Mouse (Mus musculus) neural tube, embryonic 15.5 days (tissue): Measurements from ENCODE around the gene Hist1h4m. TPM values are rescaled to one million over a fixed set of nuclear protein-coding genes. Genes with fewer than 3 reads are reported as not detected.
"Not testable (repeated sequence)": the region's sequence is repeated elsewhere in the genome, so short reads cannot be mapped to it uniquely, and the experiment has no call there.

Experiments used
- ATAC-seq: fragments of 200-750 bp; cut with Nextera tagmentation; 2 replicates; pipeline ENCODE4 v1.8.0; 2017; ENCODE audit warnings: mild to moderate bottlenecking, moderate TSS enrichment, moderate library complexity; ENCODE audit not compliant: low FRiP score
- H3K27ac ChIP-seq: fragments of 300-500 bp; sonication (generic); replicated peaks from 2 replicates; pipeline ENCODE4 v1.5.1; 2015; ENCODE audit warnings: mild to moderate bottlenecking, inconsistent platforms
- H3K27me3 ChIP-seq: fragments of 300-500 bp; sonication (generic); replicated peaks from 2 replicates; pipeline ENCODE4 v1.6.1; 2015; ENCODE audit warnings: inconsistent platforms
- H3K36me3 ChIP-seq: fragments of 300-500 bp; sonication (generic); 2 replicates; pipeline ENCODE4 v1.6.1; 2015; ENCODE audit warnings: inconsistent platforms
- H3K4me1 ChIP-seq: fragments of 300-500 bp; sonication (generic); 2 replicates; pipeline ENCODE4 v1.6.1; 2015; ENCODE audit warnings: inconsistent platforms
- H3K4me2 ChIP-seq: fragments of 300-500 bp; sonication (generic); 2 replicates; pipeline ENCODE4 v1.6.1; 2015; ENCODE audit warnings: inconsistent platforms, mild to moderate bottlenecking, moderate library complexity
- H3K4me3 ChIP-seq: fragments of 300-500 bp; sonication (generic); replicated peaks from 2 replicates; pipeline ENCODE4 v1.5.1; 2015; ENCODE audit warnings: mild to moderate bottlenecking, inconsistent platforms
- H3K9ac ChIP-seq: fragments of 300-500 bp; sonication (generic); replicated peaks from 2 replicates; pipeline ENCODE4 v1.6.1; 2015; ENCODE audit warnings: mild to moderate bottlenecking, inconsistent platforms
- H3K9me3 ChIP-seq: fragments of 300-500 bp; sonication (generic); replicated peaks from 2 replicates; pipeline ENCODE4 v1.6.1; 2016; ENCODE audit warnings: inconsistent platforms
- WGBS: fragments of 180-500 bp; shearing (Covaris S2); methylation state at CpG from one replicate; pipeline ENCODE4 v1.1.7; 2015; ENCODE audit warnings: mixed read lengths; 5-methylcytosine and 5-hydroxymethylcytosine counted together
- polyA plus RNA-seq: library from polyadenylated mRNA; unstranded; fragments of >200 nt; fragmentation: Nextera tagmentation; extraction: Ambion mirVana; gene quantifications from 2 replicates; pipeline ENCODE4 v1.2.1, GENCODE M21; 2015

The Hist1h4m gene
- polyA plus RNA-seq, 1 experiment from 2014 or later: not detected

DNA sequence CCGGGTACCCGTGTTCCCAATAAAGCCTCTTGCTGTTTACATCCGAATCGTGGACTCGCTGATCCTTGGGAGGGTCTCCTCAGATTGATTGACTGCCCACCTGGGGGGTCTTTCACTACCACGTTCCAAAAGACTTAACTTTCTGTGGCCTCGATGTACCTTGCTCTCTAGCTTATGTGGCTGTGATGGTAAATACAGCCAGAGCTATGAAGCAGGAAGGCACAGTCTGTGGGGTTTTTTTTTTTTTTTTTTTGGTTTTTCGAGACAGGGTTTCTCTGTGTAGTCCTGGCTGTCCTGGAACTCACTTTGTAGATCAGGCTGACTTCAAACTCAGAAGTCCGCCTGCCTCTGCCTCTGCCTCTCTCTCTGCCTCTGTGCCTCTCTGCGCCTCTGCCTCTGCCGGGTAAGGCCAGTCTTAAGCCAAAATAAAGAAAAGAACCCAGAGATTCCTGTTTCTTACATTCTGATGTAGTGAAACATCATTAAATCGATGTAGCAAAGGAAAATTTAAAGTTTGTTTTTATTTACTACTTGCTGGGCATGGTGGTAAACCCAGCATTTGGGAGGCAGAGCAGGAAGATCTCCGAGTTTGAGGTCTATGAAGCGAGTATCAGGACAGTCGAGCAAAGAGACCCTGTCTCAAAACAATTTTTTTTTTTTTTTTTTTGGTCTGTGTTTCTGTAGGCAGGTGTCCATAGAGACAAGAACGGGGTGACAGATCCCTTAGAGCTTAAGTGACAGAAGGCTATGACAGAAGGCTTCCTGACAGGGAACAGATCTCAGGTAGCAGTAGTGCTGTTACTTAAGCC is 8.7 kb downstream of the Hist1h4m start:
- H3K4me3 ChIP-seq, H3K36me3 ChIP-seq, H3K4me2 ChIP-seq, H3K27ac ChIP-seq, H3K27me3 ChIP-seq, H3K9ac ChIP-seq, ATAC-seq, H3K9me3 ChIP-seq, H3K4me1 ChIP-seq: not testable (repeated sequence)
- 79% methylated on average over 7 of the region's 16 CpGs for WGBS

DNA sequence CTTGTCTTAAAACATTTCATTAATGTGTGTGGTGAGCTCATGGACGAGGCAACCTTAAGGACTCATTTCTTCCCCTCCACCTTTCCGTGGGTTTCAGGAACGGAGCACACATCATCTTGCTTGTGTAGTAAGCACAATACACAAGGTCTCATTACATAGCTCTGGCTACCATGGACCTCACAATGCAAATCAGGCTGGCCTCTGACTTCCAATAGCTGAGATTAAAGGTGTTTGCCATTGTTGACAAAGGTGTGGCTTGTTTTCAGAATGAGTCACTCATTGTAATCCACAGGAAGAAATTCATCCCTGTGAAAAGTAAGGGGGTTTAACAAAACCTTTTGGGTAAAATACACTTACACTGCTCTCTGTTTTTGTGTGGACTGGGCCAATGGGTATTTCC is 17.0 kb downstream of the Hist1h4m start:
- no peak for ATAC-seq
- Histone ChIP-seq H3K4me3 (no peak overlapping the region), H3K27ac (no peak overlapping the region), H3K4me1 (no peaks in the 10 kb centered on the region), H3K36me3 (no peaks in the 10 kb centered on the region), H3K4me2 (no peak overlapping the region), H3K27me3 (no peaks in the 10 kb centered on the region), H3K9ac (no peak overlapping the region), H3K9me3 (no peaks in the 10 kb centered on the region)
- WGBS: 84% methylated on average over 3 of the region's 3 CpGs

DNA sequence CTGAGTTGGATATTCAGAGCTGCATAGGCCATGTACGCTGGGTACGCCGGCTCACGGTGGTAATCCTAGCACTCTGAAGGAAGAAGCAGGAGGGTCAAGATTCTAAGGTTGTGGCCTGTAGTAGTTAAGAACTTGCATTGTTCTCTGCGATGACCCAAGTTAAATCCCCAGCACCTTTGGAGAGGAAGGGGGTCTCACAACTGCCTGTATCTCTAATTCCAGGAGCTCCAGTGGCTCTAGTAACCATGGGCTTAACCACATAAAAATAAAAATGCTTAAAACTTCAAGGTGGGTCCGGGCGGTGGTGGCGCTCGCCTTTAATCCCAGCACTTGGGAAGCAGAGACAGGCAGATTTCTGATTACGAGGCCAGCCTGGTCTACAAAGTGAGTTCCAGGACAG is 18.8 kb downstream of the Hist1h4m start:
- no peak for ATAC-seq
- H3K4me3 ChIP-seq: no peak overlapping the region
- WGBS: 88% methylated on average over 10 of the region's 10 CpGs
- H3K9ac ChIP-seq: no peak overlapping the region
- H3K36me3 ChIP-seq: no peaks in the 10 kb centered on the region
- H3K27ac ChIP-seq: no peak overlapping the region
- H3K4me1 ChIP-seq: no peaks in the 10 kb centered on the region
- H3K27me3 ChIP-seq: no peaks in the 10 kb centered on the region
- H3K4me2 ChIP-seq: no peak overlapping the region
- no peaks in the 10 kb centered on the region for H3K9me3 ChIP-seq

DNA sequence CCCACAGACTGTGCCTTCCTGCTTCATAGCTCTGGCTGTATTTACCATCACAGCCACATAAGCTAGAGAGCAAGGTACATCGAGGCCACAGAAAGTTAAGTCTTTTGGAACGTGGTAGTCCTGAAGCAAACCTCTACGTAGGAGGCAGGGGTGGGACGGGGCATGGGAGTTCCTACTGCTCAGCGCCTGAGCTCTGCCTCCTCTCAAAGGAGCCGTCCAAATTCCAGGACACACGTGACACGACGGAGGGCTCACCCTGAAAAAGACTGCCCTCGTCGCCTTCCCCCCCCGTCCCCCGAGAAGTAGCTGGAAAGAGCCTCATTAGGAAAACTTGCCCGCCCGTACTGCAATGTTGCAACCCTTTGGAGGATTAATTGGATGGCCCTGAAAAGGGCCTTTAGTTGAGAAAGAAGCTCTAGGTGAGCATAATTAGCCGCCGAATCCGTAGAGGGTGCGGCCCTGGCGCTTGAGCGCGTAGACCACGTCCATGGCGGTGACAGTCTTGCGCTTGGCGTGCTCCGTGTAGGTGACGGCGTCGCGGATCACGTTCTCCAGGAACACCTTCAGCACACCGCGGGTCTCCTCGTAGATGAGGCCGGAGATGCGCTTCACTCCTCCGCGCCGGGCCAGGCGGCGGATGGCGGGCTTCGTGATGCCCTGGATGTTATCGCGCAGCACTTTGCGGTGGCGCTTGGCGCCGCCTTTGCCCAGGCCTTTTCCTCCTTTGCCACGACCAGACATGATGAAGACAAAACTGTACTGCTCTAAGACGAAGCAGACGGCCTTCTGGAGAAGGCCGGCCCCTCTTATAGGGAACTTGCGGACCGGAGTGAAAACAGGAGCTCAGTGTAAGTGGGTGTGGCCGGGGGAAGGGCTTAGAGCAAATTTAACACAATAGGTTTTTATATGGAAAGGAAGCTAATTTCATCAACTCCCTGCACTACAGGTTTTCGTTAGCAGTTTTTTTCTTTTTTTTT is 20.2 kb downstream of the Hist1h4m start, which contains the start of gene Hist1h4n:
Hist1h4n (minus strand) TSS at position 779 of the 977 bp plus-strand sequence.
- H3K36me3 ChIP-seq, H3K27ac ChIP-seq, H3K9ac ChIP-seq, H3K9me3 ChIP-seq, H3K27me3 ChIP-seq, H3K4me1 ChIP-seq: not testable (repeated sequence)
- Histone ChIP-seq H3K4me2 (peak within 1 kb of the TSS; percentile 48), H3K4me3 (peak within 1 kb of the TSS; percentile 25; the same call in 1 of the 2 replicates)
- peak; percentile 89 for ATAC-seq
- 0% methylated on average over 26 of the region's 58 CpGs for WGBS

DNA sequence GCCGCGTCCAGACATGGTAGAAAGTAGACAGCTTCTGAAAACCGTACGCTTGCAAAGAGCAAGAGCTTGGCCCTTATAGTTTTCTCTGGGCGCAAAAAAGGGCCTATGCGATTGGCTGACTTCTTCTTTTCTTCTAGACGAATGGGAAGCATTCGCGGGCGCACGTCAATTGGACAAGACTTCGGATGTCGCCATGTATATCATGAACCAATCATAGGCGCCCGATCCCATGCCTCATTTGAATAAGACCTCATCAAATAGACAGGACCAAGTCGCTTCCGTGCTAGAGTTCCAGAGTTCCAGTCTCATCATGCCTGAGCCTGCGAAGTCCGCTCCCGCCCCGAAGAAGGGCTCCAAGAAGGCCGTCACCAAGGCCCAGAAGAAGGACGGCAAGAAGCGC is 21.9 kb downstream of the Hist1h4m start, which contains the start of the genes Hist1h2ap and Hist1h2br:
Hist1h2ap (minus strand) TSS at position 47 of the 400 bp plus-strand sequence.
Hist1h2br (plus strand) TSS at position 283 of the 400 bp plus-strand sequence.
- not testable (repeated sequence) for H3K36me3 ChIP-seq, H3K27me3 ChIP-seq, H3K4me2 ChIP-seq, H3K27ac ChIP-seq, H3K9me3 ChIP-seq, H3K4me3 ChIP-seq, H3K9ac ChIP-seq, H3K4me1 ChIP-seq
- ATAC-seq: peak; percentile 97
- WGBS: no CpG with 5 or more reads among the region's 24 CpGs

DNA sequence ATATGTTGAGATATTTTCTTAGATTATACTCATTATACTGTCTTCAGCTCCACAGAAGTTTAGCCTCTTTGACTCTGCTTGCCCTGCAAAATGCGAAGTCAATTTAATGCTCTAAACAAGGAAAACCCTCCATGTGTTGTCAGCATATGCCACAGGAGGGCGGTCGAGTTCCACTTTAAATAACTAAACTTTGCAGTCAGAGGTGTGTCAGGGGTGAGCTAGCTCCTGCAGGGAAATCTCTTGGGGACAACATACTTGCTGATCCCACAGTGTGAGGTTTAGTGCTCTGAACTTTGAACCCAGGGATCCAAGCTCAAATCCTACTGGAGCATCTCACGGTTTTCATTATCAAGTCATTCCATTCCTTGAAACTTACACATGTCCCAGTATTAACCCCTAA is 29.0 kb downstream of the Hist1h4m start:
- not testable (repeated sequence) for H3K27me3 ChIP-seq, H3K9ac ChIP-seq, H3K4me1 ChIP-seq, H3K9me3 ChIP-seq, H3K4me2 ChIP-seq, H3K27ac ChIP-seq, H3K4me3 ChIP-seq, H3K36me3 ChIP-seq
- no CpG with 5 or more reads among the region's 4 CpGs for WGBS
- peak; percentile 70; the same call in 1 of the 2 replicates for ATAC-seq

GRCm38 (mm10) chr13:21846356-21846755 is 34.8 kb downstream of the Hist1h4m start:
- H3K4me1 ChIP-seq, H3K9me3 ChIP-seq, H3K4me2 ChIP-seq, H3K9ac ChIP-seq, ATAC-seq, H3K4me3 ChIP-seq, H3K27me3 ChIP-seq, H3K27ac ChIP-seq, H3K36me3 ChIP-seq: not testable (repeated sequence)

DNA sequence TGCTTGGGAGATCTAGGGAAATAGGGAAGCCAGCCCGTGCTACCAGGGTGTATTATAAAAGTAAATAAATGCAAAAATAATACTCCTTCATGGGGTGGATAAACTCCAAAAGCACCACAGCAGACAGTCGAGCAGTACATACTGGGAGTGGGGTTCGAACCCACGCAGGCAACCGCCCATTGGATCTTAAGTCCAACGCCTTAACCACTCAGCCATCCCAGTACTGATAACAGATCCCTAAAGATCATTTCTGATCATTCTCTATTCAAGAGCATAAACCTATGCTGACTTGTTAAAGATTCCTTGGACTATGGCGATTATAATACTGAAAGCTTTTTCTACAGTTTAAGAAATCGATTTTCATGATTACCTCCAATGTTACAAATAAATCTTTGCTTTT is 36.3 kb downstream of the Hist1h4m start:
- Histone ChIP-seq H3K27me3 (no peaks in the 10 kb centered on the region), H3K9ac (no peak overlapping the region), H3K4me3 (no peak overlapping the region), H3K36me3 (no peaks in the 10 kb centered on the region), H3K9me3 (no peaks in the 10 kb centered on the region), H3K27ac (no peak overlapping the region), H3K4me2 (no peak overlapping the region), H3K4me1 (no peaks in the 10 kb centered on the region)
- no peak for ATAC-seq
- 21% methylated on average over 8 of the region's 8 CpGs for WGBS

GRCm38 (mm10) chr13:21850696-21851095 is 39.1 kb downstream of the Hist1h4m start:
- not testable (repeated sequence) for H3K4me3 ChIP-seq, H3K9me3 ChIP-seq, H3K4me2 ChIP-seq, H3K27ac ChIP-seq, H3K36me3 ChIP-seq, H3K27me3 ChIP-seq, H3K9ac ChIP-seq, H3K4me1 ChIP-seq, ATAC-seq
- WGBS: 32% methylated on average over 1 of the region's 1 CpGs

DNA sequence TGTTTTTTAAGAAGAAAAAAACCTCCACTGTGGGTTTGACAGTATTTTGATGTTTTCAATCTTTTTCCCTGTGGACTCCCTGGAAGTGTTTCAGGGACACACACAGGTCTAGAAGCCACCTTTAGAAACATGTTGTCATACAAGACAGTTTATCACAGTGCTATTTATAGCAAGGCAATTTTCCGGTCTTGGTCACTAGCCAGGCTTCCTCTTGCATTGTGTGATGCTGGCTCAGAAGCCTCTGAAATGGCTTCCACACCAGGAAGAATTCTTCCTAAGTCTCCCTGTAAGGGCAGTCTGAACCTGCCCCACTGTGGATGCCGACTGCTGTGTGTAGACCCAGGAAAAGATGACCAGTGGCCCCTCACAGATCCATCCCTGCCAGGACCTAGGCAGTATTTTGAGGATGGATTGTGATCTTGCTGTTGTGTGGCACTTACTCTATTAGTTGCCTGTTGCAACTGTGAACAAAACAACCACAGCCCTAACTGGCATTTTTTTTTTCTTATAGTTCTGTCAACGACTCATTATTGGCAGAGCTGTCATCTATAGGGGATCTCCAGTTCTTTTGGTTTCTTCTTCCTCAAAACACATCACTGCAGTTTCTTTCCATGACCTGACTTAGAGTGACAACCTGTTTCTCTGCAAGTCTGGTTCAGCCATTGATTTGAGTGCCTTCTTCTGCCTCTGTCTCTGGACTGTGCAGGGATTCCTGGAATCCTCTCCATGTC is 40.8 kb downstream of the Hist1h4m start:
- H3K9me3 ChIP-seq: no peaks in the 10 kb centered on the region
- no peak for ATAC-seq
- H3K36me3 ChIP-seq: no peaks in the 10 kb centered on the region
- no peak overlapping the region for H3K9ac ChIP-seq
- no peak overlapping the region for H3K4me2 ChIP-seq
- 65% methylated on average over 3 of the region's 3 CpGs for WGBS
- no peak overlapping the region for H3K27ac ChIP-seq
- H3K4me3 ChIP-seq: no peak overlapping the region
- H3K4me1 ChIP-seq: no peaks in the 10 kb centered on the region
- H3K27me3 ChIP-seq: no peaks in the 10 kb centered on the region

GRCm38 (mm10) chr13:21855146-21855545 is 43.6 kb downstream of the Hist1h4m start:
- H3K36me3 ChIP-seq: no peaks in the 10 kb centered on the region
- H3K4me2 ChIP-seq: peak overlapping the region; percentile 50
- under 1% methylated on average over 11 of the region's 11 CpGs for WGBS
- H3K9ac ChIP-seq: no peak overlapping the region
- no peaks in the 10 kb centered on the region for H3K9me3 ChIP-seq
- H3K4me1 ChIP-seq: no peaks in the 10 kb centered on the region
- H3K27ac ChIP-seq: no peak overlapping the region
- ATAC-seq: peak; percentile 93
- H3K4me3 ChIP-seq: peak overlapping the region; percentile 43
- peaks cover 8% of the 10 kb centered on the region; the same call in 1 of the 2 replicates for H3K27me3 ChIP-seq
